Mouse (Mus musculus): ENCODE data around the gene Krt36.

Gene Krt36

GRCm38 (mm10) chr11:100105576-100106122 lies at the start of gene Krt36:
TSS of gene Krt36 (minus strand) at chr11:100105626.
- DNase-seq (ENCODE audit: low spot score in 2 of 2): no peak

GRCm38 (mm10) chr11:100148615-100149330 lies 43.3 kb upstream of the Krt36 start, which contains the start of gene Krt19:
TSS of gene Krt19 (minus strand) at chr11:100148665.
- DNase-seq (ENCODE audit: low spot score in 2 of 2): no peak

DNA sequence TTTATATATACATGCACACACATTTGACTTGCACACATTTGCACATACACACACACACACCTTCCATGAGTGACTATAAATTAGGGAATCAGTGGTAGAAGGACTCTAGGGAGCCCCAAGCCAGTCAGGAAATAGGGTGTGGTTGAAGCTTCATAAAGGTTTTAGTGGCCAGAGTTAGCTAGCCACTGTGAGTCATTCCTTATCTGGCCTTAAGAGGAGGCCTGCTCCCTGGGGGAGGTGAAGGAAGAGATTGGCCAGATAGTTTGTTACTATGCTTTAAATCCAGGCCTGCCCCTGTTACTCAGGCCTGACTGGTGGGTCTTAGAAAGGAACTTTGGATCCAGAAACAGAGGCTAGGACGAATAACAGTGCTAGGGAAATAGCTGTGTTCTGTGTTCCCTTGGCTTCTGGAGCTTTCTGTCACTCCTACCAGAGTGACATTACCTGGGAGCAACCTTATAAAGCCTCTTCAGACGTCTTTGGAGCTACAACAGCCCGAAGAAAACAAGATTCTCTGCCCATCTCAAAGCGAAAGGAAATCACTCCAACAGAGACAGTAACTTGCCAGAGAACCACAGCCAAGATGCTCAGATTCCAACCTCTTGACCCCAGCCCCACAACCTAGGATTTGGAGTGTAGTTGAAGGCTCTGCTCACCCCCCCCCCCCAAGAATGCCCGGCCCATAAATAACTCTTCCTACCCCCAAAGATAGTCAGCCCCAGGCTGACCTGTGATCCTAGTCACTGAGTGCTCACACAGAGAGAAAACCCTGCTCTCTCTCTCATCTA lies 42.3 kb upstream of the Krt36 start:
- no peak for DNase-seq (ENCODE audit: low spot score in 2 of 2)

GRCm38 (mm10) chr11:100145858-100146560 lies 40.6 kb upstream of the Krt36 start:
- DNase-seq (ENCODE audit: low spot score in 2 of 2): no peak

DNA sequence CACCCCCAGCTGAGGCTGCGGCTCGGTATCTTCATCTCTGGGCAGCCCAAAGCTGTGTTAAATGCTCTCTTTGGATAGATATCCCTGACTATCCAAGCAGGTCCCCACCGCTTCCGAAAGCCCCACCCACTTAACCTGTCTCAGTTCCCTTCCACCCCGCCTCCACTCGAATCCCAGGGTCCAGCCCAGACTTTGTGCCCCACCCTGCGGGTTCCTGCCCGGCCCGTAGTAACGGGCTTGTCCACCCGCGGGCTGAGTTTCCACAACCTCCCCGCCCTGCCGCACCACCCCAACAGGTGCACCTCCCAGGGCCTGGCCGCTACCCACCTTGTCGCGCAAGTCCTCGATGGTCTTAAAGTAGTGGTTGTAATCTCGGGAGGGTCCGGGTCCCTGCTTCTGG lies 39.7 kb upstream of the Krt36 start:
- DNase-seq (ENCODE audit: low spot score in 2 of 2): no peak

GRCm38 (mm10) chr11:100140966-100141365 lies 35.5 kb upstream of the Krt36 start:
- DNase-seq (ENCODE audit: low spot score in 2 of 2): no peak

DNA sequence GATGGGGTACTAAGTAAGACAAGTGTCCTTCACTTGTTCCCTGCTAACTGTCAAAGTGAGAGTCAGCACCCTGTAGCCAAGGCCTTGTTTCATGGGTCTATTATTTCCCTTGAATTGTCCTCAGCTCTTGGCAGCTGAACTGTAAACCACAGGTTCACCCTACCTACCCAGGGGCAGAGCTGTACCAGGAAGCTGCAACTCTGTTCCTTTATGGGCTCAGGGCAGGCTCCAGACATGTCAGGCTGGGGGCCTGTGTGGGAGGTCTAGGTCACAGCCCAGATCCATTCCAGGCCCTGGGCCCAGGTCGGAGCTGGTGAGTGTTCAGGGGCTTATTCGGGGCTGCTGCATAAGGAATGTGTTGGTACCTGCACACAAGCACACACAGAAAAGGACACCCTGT lies 34.0 kb upstream of the Krt36 start:
- DNase-seq (ENCODE audit: low spot score in 2 of 2): no peak

- no peak for DNase-seq (ENCODE audit: low spot score in 2 of 2)
These were observed 33.4 kb upstream of the Krt36 start for GRCm38 (mm10) chr11:100138809-100139208.

DNA sequence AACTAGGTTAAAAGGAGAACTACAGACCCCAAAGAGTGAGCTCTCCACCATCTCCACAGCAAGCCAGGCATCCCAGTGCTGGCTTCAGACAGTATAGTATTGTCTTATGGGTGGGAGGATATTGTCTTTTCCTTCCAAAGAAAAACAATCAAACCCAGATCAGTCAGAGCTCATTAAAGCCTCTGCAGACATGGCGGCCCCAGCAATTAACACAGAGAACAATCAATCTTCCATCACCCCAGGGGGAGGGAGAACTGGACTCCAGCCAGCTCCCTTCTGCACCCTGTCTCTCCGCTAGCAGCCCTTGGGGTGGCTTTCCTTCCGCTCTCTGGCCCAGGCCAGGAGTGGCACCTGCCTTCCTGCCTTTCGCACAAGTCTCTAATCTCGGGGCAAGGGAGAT lies 32.3 kb upstream of the Krt36 start:
- DNase-seq (ENCODE audit: low spot score in 2 of 2): no peak

DNA sequence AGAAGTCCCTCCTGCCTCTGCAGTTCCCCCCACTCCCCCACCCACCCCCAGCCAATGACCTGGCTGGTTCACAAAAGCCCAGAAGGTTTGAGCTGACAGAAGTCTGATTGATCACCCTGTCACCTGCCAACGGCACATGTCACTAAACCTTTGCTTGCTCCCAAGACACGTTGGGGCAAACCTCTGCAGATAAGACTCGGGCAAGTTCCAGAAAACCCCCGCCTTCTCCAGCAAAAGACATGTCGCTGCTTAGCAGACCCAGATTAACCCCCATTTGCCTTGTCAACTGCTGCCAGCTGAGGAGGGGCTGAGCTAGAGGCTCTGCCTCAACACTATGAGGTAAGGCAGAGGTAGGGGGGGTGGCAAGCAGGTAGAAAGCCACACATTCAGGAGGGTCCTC lies 31.1 kb upstream of the Krt36 start:
- no peak for DNase-seq (ENCODE audit: low spot score in 2 of 2)

GRCm38 (mm10) chr11:100135731-100136130 lies 30.3 kb upstream of the Krt36 start, which contains the start of gene Krt15:
TSS of gene Krt15 (minus strand) at chr11:100135928.
- no peak for DNase-seq (ENCODE audit: low spot score in 2 of 2)

DNA sequence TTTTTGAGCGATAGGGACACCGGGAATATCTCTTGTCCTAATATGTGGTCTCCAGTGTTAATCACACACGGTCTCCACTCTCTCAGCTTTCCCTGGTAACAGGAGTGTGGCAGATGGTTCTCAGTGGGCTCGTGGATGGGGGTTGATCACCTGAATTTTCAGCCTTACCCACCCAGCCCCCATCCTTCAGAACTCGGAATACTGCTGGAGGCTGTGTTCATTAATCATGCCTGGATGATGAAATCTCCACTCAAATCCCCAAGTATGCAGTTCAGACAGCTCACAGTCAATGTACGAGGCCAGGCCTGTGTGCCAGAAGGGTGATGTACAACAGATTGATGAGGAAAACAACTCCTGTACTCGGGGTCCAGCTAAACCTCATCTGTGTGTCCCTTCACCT lies 19.5 kb upstream of the Krt36 start:
- DNase-seq (ENCODE audit: low spot score in 2 of 2): no peak

- DNase-seq (ENCODE audit: low spot score in 2 of 2): no peak
These were observed 16.0 kb upstream of the Krt36 start, which contains the start of gene Krt13 for GRCm38 (mm10) chr11:100121466-100121865. TSS of gene Krt13 (minus strand) at chr11:100121566.

GRCm38 (mm10) chr11:100120331-100120730 lies 14.9 kb upstream of the Krt36 start:
- no peak for DNase-seq (ENCODE audit: low spot score in 2 of 2)

GRCm38 (mm10) chr11:100113742-100114029 lies 8.3 kb upstream of the Krt36 start:
- no peak for DNase-seq (ENCODE audit: low spot score in 2 of 2)

GRCm38 (mm10) chr11:100112935-100113741 lies 7.7 kb upstream of the Krt36 start:
- no peak for DNase-seq (ENCODE audit: low spot score in 2 of 2)

DNA sequence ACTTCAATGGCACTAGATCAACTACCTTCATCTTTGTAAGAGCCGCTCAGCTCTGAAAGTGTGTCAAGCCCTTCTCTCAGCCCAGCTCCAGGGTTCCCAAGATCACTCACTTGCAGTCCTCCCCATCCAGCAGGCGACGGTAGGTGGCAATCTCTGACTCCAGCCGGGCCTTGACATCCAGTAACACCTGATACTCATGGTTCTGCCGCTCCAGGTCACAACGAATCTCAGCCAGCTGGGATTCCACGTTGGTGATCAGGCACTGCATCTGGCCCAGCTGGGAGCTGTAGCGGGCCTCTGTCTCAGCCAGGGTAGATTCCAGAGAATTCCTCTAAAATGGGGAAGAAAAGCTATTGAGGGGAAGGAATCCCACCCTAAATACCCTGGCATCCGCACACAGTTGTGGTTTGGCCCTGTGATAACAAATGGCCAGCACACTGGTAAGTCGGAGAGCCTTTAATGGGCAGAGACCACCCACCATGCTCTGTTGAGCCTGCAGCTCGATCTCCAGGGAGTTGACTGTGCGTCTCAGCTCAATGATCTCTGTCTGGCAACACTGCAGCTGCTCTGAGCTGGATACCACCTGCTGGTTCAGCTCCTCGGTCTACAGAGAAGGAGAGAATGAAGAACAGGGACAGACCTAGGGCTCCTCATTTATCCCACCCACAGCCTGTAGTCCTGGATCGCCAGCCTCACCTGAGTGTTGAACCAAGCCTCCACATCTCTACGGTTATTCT lies 2.6 kb downstream of the Krt36 start:
- DNase-seq (ENCODE audit: low spot score in 2 of 2): no peak

DNA sequence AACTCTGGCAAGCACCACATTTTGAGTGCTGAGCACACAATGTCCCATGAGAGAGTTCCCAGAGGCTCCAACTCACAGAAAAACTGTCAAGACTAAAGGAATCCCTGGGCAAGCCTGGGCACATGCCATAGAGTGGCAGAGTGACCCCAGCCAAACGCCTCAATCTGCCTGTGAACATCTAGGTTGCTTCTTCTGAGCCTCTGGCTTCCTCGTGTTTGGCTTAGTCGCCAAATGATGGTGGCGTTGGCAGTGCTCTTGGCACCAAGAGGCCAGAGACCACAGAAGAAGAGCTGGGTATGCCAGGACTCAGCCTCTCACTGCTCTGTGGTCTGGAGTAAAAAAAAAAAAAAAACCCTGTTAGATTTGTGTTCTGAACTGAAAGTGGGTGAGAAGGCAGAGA lies 5.0 kb downstream of the Krt36 start:
- DNase-seq (ENCODE audit: low spot score in 2 of 2): no peak

GRCm38 (mm10) chr11:100097819-100098218 lies 7.6 kb downstream of the Krt36 start:
- DNase-seq (ENCODE audit: low spot score in 2 of 2): no peak

DNA sequence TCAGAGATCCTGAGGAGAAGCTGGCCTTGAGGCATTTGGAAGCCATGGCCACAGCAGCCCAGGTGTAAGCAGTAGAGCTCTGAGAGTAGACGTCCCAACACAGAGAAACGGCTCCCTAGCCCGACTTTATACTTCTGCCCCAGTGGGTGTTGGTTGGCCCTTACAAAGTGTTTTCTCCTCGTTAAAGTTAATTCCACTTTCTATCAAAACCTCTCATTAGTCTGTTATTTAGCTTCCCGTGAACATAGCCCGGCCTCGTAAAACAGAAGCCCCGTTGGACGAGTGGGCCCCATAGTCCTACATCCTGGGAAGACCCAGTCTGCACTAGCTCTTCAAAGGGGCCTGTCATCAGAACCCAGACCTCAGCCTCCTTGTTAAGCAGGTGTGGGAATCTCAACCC lies 9.3 kb downstream of the Krt36 start, which contains the start of gene Krt35:
TSS of gene Krt35 (minus strand) at position 101 of the 400 bp plus-strand sequence.
- DNase-seq (ENCODE audit: low spot score in 2 of 2): no peak
